10 mouse cellular contexts compared by ENCODE assay signal in the genomic region with DNA sequence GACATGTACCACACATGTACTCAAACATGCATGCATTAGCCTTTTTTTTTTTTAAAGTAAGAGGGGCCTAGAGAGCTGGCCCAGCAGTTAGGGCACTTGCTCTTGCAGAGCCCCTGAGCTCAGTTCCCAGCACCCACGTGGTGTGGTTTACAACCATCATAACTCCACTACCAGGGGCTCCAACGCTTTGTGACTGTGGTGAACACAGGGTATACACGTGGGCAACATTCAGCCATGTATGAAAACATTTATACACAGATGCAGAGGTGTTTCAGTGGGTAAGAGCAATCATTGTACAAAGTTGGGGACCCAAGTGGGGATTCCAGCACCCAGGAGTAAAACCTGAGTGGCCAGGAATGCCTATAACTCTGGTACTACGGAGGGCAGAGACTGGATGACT. TPM values are rescaled to one million over a fixed set of nuclear protein-coding genes. Genes with fewer than 3 reads are reported as not detected.
DNase-seq lines count a peak whose midpoint lies in the region; ATAC-seq and TF ChIP-seq lines count a peak whose summit lies in the region.
"Had no signal": no experiment of that assay in that cellular context is flagged by ENCODE, and none has a peak within 500 bp of the region (broad histone marks: within the 10 kb centered on the region; RNA-seq: fewer than 3 reads in every experiment).

No protein-coding gene starts in this region.

- WGBS in heart, embryonic 13.5 days: 91% methylated on average over 4 of the region's 4 CpGs
- WGBS in hindbrain, embryonic 11.5 days: 88% methylated on average over 4 of the region's 4 CpGs
- 91% methylated on average over 4 of the region's 4 CpGs for WGBS in liver, postnatal 0 days (ENCODE audit: insufficient replicate concordance)

- peak overlapping the region; percentile 70 for H3K4me2 ChIP-seq in heart, embryonic 13.5 days
- no peak overlapping the region for H3K4me2 ChIP-seq in hindbrain, embryonic 11.5 days (replicated peaks; ENCODE audit: low read depth, low read length)
- H3K4me2 ChIP-seq in liver, postnatal 0 days (ENCODE audit: low read depth, low read length): peak overlapping the region; percentile 63; the same call in 1 of the 2 replicates

- no peaks in the 10 kb centered on the region for H3K27me3 ChIP-seq in heart, embryonic 13.5 days (replicated peaks)
- H3K27me3 ChIP-seq in G1E (ENCODE audit: insufficient read depth, low read length): no peaks in the 10 kb centered on the region
- no peaks in the 10 kb centered on the region for H3K27me3 ChIP-seq in hindbrain, embryonic 11.5 days (ENCODE audit: control insufficient read depth, insufficient read depth, low read length)
- H3K27me3 ChIP-seq in liver, postnatal 0 days (ENCODE audit: insufficient read depth, low read length): no peaks in the 10 kb centered on the region

- 0 out of 2 replicates have a peak overlapping the region, but pooled peaks have one; percentile 47 for H3K4me3 ChIP-seq in heart, embryonic 13.5 days
- H3K4me3 ChIP-seq in G1E (ENCODE audit: low read depth, low read length): peak overlapping the region; percentile 57; the same call in 1 of the 2 replicates
- H3K4me3 ChIP-seq in hindbrain, embryonic 11.5 days (ENCODE audit: low read depth, low read length): no peak overlapping the region
- H3K4me3 ChIP-seq in liver, postnatal 0 days (ENCODE audit: low read depth, low read length): no peak overlapping the region

- no peaks in the 10 kb centered on the region for H3K9me3 ChIP-seq in heart, embryonic 13.5 days
- H3K9me3 ChIP-seq in G1E (replicated peaks): no peaks in the 10 kb centered on the region
- no peaks in the 10 kb centered on the region for H3K9me3 ChIP-seq in hindbrain, embryonic 11.5 days (ENCODE audit: control insufficient read depth, low read length)
- H3K9me3 ChIP-seq in liver, postnatal 0 days (ENCODE audit: low read length): no peaks in the 10 kb centered on the region

- TF ChIP-seq EP300 in liver, postnatal 0 days (IDR thresholded peaks at IDR 0.05; ENCODE audit: low read depth): no peak

- H3K9ac ChIP-seq in heart, embryonic 13.5 days: no peak overlapping the region; the same call in 1 of the 2 replicates
- no peak overlapping the region for H3K9ac ChIP-seq in hindbrain, embryonic 11.5 days (ENCODE audit: low read depth, low read length)
- H3K9ac ChIP-seq in liver, postnatal 0 days (replicated peaks): no peak overlapping the region

- H3K36me3 ChIP-seq in heart, embryonic 13.5 days: no peaks in the 10 kb centered on the region
- peaks cover 15% of the 10 kb centered on the region for H3K36me3 ChIP-seq in G1E (replicated peaks)
- no peaks in the 10 kb centered on the region for H3K36me3 ChIP-seq in hindbrain, embryonic 11.5 days (ENCODE audit: control insufficient read depth, insufficient read depth, low read length)
- no peaks in the 10 kb centered on the region for H3K36me3 ChIP-seq in liver, postnatal 0 days (replicated peaks; ENCODE audit: insufficient read depth, low read length)

- peak overlapping the region; percentile 95 for H3K27ac ChIP-seq in heart, embryonic 13.5 days (replicated peaks)
- H3K27ac ChIP-seq in hindbrain, embryonic 11.5 days (ENCODE audit: low read depth, low read length): peak overlapping the region; percentile 0; the same call in 1 of the 2 replicates
- peak overlapping the region; percentile 86 for H3K27ac ChIP-seq in liver, postnatal 0 days (ENCODE audit: low read depth)

- DNase-seq in heart, postnatal 4 days: no peak
- no peak for DNase-seq in G1E (ENCODE audit: low spot score)
- no peak for DNase-seq in hindbrain, embryonic 11.5 days (ENCODE audit: low spot score)
- DNase-seq in liver, postnatal 0 days: no peak
- DNase-seq in frontal cortex, adult 2 months (ENCODE audit: extremely low spot score in 1 of 2, low spot score in 1 of 2): no peak
- DNase-seq in layer of hippocampus, adult 18-20 months (ENCODE audit: low spot score in 2 of 2): no peak
- no peak for DNase-seq in layer of hippocampus, postnatal 36 days

- H3K4me1 ChIP-seq in heart, embryonic 13.5 days: peaks cover 30% of the 10 kb centered on the region
- peaks cover 74% of the 10 kb centered on the region for H3K4me1 ChIP-seq in G1E (ENCODE audit: insufficient read depth, low read depth, low read length)
- H3K4me1 ChIP-seq in hindbrain, embryonic 11.5 days (replicated peaks; ENCODE audit: control insufficient read depth, insufficient read depth, low read length): no peaks in the 10 kb centered on the region
- H3K4me1 ChIP-seq in liver, postnatal 0 days (ENCODE audit: insufficient read depth): peaks cover 50% of the 10 kb centered on the region

- ATAC-seq in heart, embryonic 13.5 days (ENCODE audit: extremely low read depth, insufficient number of reproducible peaks, low FRiP score, low TSS enrichment): no peak
- ATAC-seq in G1E (ENCODE audit: extremely low read depth, insufficient number of reproducible peaks, low FRiP score, poor library complexity, severe bottlenecking): no peak
- no peak for ATAC-seq in hindbrain, embryonic 11.5 days (ENCODE audit: low FRiP score)
- ATAC-seq in liver, postnatal 0 days: no peak

- TF ChIP-seq CTCF in G1E (IDR thresholded peaks at IDR 0.05; ENCODE audit: low read depth, low read length): no peak
- TF ChIP-seq CTCF in liver, postnatal 0 days (IDR thresholded peaks at IDR 0.05; ENCODE audit: low read depth): no peak

RNA-seq across cellular contexts. Expression of gene Ssc4d, which starts 16.0 kb away (rescaled TPM):
- polyA plus RNA-seq in heart, embryonic 13.5 days (2015; fragmentation: Nextera tagmentation; extraction: Ambion mirVana): 1.0 and 1.1 TPM in 2 replicates
- under 1 TPM; 0.36 to 0.69 TPM for total RNA-seq in heart, postnatal 4 days (2021)
- total RNA-seq in G1E (2014; fragmentation: Nextera tagmentation) (9.1 and 16.4 TPM in 2 replicates), G1E (2017) (3.2 and 5.5 TPM in 2 replicates)
- polyA plus RNA-seq in G1E (2012): 1.1 and 1.5 TPM in 2 replicates
- 1.6 and 2.4 TPM in 2 replicates for polyA plus RNA-seq in hindbrain, embryonic 11.5 days (2014; fragmentation: Nextera tagmentation; extraction: Ambion mirVana)
- 1.7 and 1.9 TPM in 2 replicates for polyA plus RNA-seq in liver, postnatal 0 days (2015; fragmentation: Nextera tagmentation; extraction: Ambion mirVana)
- 2.6 and 2.9 TPM in 2 replicates for polyA plus RNA-seq in frontal cortex, adult 2 months (2012; rRNA removed)
- 1 to 10 TPM; 1.1 to 1.4 TPM for total RNA-seq in layer of hippocampus, adult 18-20 months (2021)
- total RNA-seq in layer of hippocampus, postnatal 36 days (2021): 1 to 10 TPM; 1.4 to 1.7 TPM

RNA-seq across cellular contexts. Expression of gene Zp3, which starts 21.5 kb away (rescaled TPM):
- polyA plus RNA-seq in heart, embryonic 13.5 days (2015; fragmentation: Nextera tagmentation; extraction: Ambion mirVana): 0.11 TPM in 1 of 2 replicates, not detected in the other
- total RNA-seq in heart, postnatal 4 days (2021): not detected
- total RNA-seq in G1E (2014; fragmentation: Nextera tagmentation) (not detected in 2 replicates), G1E (2017) (not detected in 2 replicates)
- not detected in 2 replicates for polyA plus RNA-seq in G1E (2012)
- polyA plus RNA-seq in hindbrain, embryonic 11.5 days (2014; fragmentation: Nextera tagmentation; extraction: Ambion mirVana): not detected in 2 replicates
- polyA plus RNA-seq in liver, postnatal 0 days (2015; fragmentation: Nextera tagmentation; extraction: Ambion mirVana): not detected in 2 replicates
- polyA plus RNA-seq in frontal cortex, adult 2 months (2012; rRNA removed): 0.06 TPM in 1 of 2 replicates, not detected in the other
- not detected for total RNA-seq in layer of hippocampus, adult 18-20 months (2021)
- not detected for total RNA-seq in layer of hippocampus, postnatal 36 days (2021)
- total RNA-seq: granulocyte monocyte progenitor cell, adult 5-6 weeks had no signal
- polyA plus RNA-seq: neural tube, embryonic 11.5 days had no signal

RNA-seq across cellular contexts. Expression of gene Ywhag, which starts 24.0 kb away (rescaled TPM):
- polyA plus RNA-seq in heart, embryonic 13.5 days (2015; fragmentation: Nextera tagmentation; extraction: Ambion mirVana): 157 and 163 TPM in 2 replicates
- total RNA-seq in heart, postnatal 4 days (2021): 100 to 1,000 TPM; 285 to 292 TPM
- total RNA-seq in G1E (2014; fragmentation: Nextera tagmentation) (168 and 200 TPM in 2 replicates), G1E (2017) (73.5 and 99.8 TPM in 2 replicates)
- polyA plus RNA-seq in G1E (2012): 246 and 281 TPM in 2 replicates
- 204 and 208 TPM in 2 replicates for polyA plus RNA-seq in hindbrain, embryonic 11.5 days (2014; fragmentation: Nextera tagmentation; extraction: Ambion mirVana)
- polyA plus RNA-seq in liver, postnatal 0 days (2015; fragmentation: Nextera tagmentation; extraction: Ambion mirVana): 56.7 and 66.8 TPM in 2 replicates
- 528 and 551 TPM in 2 replicates for polyA plus RNA-seq in frontal cortex, adult 2 months (2012; rRNA removed)
- total RNA-seq in layer of hippocampus, adult 18-20 months (2021): 1,000 to 10,000 TPM; 1,236 to 1,273 TPM
- total RNA-seq in layer of hippocampus, postnatal 36 days (2021): 1,000 to 10,000 TPM; 1,259 to 1,347 TPM

RNA-seq across cellular contexts. Expression of gene Dtx2, which starts 36.2 kb away (rescaled TPM):
- 23.0 and 23.9 TPM in 2 replicates for polyA plus RNA-seq in heart, embryonic 13.5 days (2015; fragmentation: Nextera tagmentation; extraction: Ambion mirVana)
- total RNA-seq in heart, postnatal 4 days (2021): 10 to 100 TPM in 1 of 2 experiments, 1 to 10 TPM in 1; 9.7 to 10.7 TPM
- total RNA-seq in G1E (2014; fragmentation: Nextera tagmentation) (18.4 and 25.6 TPM in 2 replicates), G1E (2017) (5.1 and 7.1 TPM in 2 replicates)
- polyA plus RNA-seq in G1E (2012): 23.7 and 25.2 TPM in 2 replicates
- 21.6 and 23.5 TPM in 2 replicates for polyA plus RNA-seq in hindbrain, embryonic 11.5 days (2014; fragmentation: Nextera tagmentation; extraction: Ambion mirVana)
- 4.8 and 4.9 TPM in 2 replicates for polyA plus RNA-seq in liver, postnatal 0 days (2015; fragmentation: Nextera tagmentation; extraction: Ambion mirVana)
- polyA plus RNA-seq in frontal cortex, adult 2 months (2012; rRNA removed): 10.5 and 10.6 TPM in 2 replicates
- total RNA-seq in layer of hippocampus, adult 18-20 months (2021): 1 to 10 TPM; 8.8 to 9.2 TPM
- 1 to 10 TPM; 7.9 to 8.0 TPM for total RNA-seq in layer of hippocampus, postnatal 36 days (2021)

Comparison
In these comparisons a context has a peak if more than half of its experiments do, and no peak if none do; other contexts are left out.
1. H3K27ac ChIP-seq: peak in every context shown above with its lines; median percentile 95 in heart, embryonic 13.5 days; 86 in liver, postnatal 0 days; 0 in hindbrain, embryonic 11.5 days.
2. H3K4me3 ChIP-seq: peak in heart, embryonic 13.5 days (single experiment) and G1E (single experiment); none in hindbrain, embryonic 11.5 days (single experiment) and liver, postnatal 0 days (single experiment).